Mouse (Mus musculus) hindbrain, embryonic 15.5 days (tissue): ENCODE results near the gene Eif4b. TPM values are rescaled to one million over a fixed set of nuclear protein-coding genes. Genes with fewer than 3 reads are reported as not detected.
"Not testable (repeated sequence)": the region's sequence is repeated elsewhere in the genome, so short reads cannot be mapped to it uniquely, and the experiment has no call there.

Source experiments
- ATAC-seq: fragments of 200-750 bp; cut with Nextera tagmentation; 2 replicates; pipeline ENCODE4 v1.8.0; 2017; ENCODE audit warnings: low read depth, moderate number of reproducible peaks, moderate TSS enrichment; ENCODE audit not compliant: low FRiP score
- H3K27ac ChIP-seq: fragments of 300-500 bp; sonication (generic); replicated peaks from 2 replicates; pipeline ENCODE4 v1.5.1; 2015; ENCODE audit warnings: mild to moderate bottlenecking, inconsistent platforms
- H3K27me3 ChIP-seq: fragments of 300-500 bp; sonication (generic); 2 replicates; pipeline ENCODE4 v1.6.1; 2015; ENCODE audit warnings: control low read depth, inconsistent platforms
- H3K36me3 ChIP-seq: fragments of 300-500 bp; sonication (generic); 2 replicates; pipeline ENCODE4 v1.6.1; 2015; ENCODE audit warnings: control low read depth, inconsistent platforms
- H3K4me1 ChIP-seq: fragments of 300-500 bp; sonication (generic); replicated peaks from 2 replicates; pipeline ENCODE4 v1.6.1; 2015; ENCODE audit warnings: control low read depth, inconsistent platforms
- H3K4me2 ChIP-seq: fragments of 300-500 bp; sonication (generic); 2 replicates; pipeline ENCODE4 v1.6.1; 2015; ENCODE audit warnings: moderate library complexity, mild to moderate bottlenecking, inconsistent platforms
- H3K4me3 ChIP-seq: fragments of 300-500 bp; sonication (generic); 2 replicates; pipeline ENCODE4 v1.5.1; 2015; ENCODE audit warnings: mild to moderate bottlenecking, inconsistent platforms
- H3K9ac ChIP-seq: fragments of 300-500 bp; sonication (generic); 2 replicates; pipeline ENCODE4 v1.6.1; 2015; ENCODE audit warnings: inconsistent platforms
- H3K9me3 ChIP-seq: fragments of 300-500 bp; sonication (generic); 2 replicates; pipeline ENCODE4 v1.6.1; 2016; ENCODE audit warnings: control low read depth, inconsistent platforms
- WGBS: fragments of 180-500 bp; shearing (Covaris S2); methylation state at CpG from one replicate; pipeline ENCODE4 v1.1.7; 2015; 5-methylcytosine and 5-hydroxymethylcytosine counted together
- polyA plus RNA-seq: library from polyadenylated mRNA; unstranded; fragments of >200 nt; fragmentation: Nextera tagmentation; extraction: Ambion mirVana; gene quantifications from 2 replicates; pipeline ENCODE4 v1.2.1, GENCODE M21; 2015

Gene Eif4b
- polyA plus RNA-seq, 1 experiment from 2014 or later = 77.1 TPM

DNA sequence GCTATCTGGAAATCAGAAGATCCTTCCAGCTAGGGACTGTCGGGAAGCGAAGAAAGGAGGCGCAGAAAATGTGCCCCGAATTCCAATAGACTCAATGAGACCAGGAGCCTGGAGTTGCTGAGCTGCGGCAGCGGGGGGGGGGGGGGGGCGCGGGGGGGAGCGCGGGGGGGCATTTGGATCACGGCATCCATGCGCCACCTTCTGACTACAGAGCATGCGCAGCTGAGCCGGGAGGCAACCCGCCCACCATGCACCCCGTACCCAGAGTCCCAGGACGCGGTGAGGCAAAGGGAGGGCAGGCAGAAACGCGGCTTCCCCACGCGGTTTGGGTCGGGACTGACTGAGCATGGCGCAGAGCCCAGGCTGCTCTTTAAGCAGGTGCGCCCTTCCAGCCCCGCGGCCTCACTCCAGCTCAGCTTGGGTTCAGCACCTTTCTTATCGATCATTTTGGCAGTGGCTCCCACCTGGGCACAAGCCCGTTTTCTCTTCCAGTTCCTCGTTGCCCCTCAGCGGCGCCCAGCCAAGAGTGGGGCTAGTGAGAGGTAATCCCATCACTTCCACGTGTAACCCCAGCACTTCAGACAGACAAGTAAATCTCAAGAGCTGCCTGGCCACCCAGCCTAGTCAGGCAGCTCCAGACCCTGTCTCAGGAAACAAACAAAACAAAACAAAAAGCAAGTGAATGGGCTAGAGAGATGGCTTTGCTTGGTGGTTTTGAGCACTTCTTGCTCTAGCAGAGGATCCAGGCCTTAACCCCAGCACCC is 21.5 kb upstream of the Eif4b start:
- H3K4me3 ChIP-seq = peak overlapping the region; percentile 59
- peak overlapping the region; percentile 81 for H3K27ac ChIP-seq
- peak overlapping the region; percentile 81 for H3K4me2 ChIP-seq
- peak overlapping the region; percentile 63 for H3K9ac ChIP-seq
- under 1% methylated on average over 26 of the region's 33 CpGs for WGBS
- no peaks in the 10 kb centered on the region for H3K36me3 ChIP-seq
- H3K9me3 ChIP-seq = no peaks in the 10 kb centered on the region
- H3K27me3 ChIP-seq = no peaks in the 10 kb centered on the region
- ATAC-seq = peak; percentile 84
- peaks cover 6% of the 10 kb centered on the region; the same call in 1 of the 2 replicates for H3K4me1 ChIP-seq

GRCm38 (mm10) chr15:102056495-102057174 is 16.9 kb upstream of the Eif4b start:
- ATAC-seq = no peak
- H3K9me3 ChIP-seq = no peaks in the 10 kb centered on the region
- no peaks in the 10 kb centered on the region for H3K36me3 ChIP-seq
- 87% methylated on average over 15 of the region's 15 CpGs for WGBS
- H3K27me3 ChIP-seq = no peaks in the 10 kb centered on the region
- H3K4me3 ChIP-seq = no peak overlapping the region
- no peak overlapping the region for H3K27ac ChIP-seq
- H3K4me1 ChIP-seq = peaks cover under 1% of the 10 kb centered on the region; the same call in 1 of the 2 replicates
- no peak overlapping the region for H3K9ac ChIP-seq
- H3K4me2 ChIP-seq = no peak overlapping the region

DNA sequence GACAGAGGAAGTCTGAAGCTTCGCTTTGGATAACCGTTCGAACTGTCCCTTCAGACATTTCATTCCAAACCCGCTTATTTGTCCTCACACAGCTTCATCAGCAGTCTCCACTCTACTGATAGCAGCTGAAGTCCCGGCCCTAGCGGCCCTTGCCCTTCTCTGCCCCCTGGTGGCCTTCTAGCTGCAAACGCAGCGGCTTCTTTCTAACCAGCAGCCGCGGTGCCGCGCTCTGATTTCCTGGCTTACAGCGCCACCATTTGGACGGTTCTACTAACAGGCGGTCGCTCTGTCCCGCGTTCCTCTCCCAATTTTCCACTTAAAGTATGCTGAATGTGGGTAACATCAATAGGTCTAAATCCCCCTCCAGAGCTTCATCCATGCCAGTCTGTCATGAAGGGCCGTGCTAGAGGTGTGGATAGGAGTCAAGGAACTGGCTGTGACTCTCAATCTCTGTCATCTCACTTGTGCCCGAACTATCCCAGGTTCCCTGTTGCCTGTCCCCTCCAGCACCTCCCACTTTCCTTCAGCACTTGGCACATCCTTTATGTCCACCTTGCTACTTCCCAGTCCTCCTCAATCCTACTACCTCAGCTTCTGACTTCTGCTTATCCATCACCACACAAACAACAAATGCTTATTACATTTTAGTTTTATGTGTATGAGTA is 7.8 kb upstream of the Eif4b start:
- H3K36me3 ChIP-seq = no peaks in the 10 kb centered on the region
- H3K4me1 ChIP-seq = peaks cover 4% of the 10 kb centered on the region; the same call in 1 of the 2 replicates
- no peaks in the 10 kb centered on the region for H3K9me3 ChIP-seq
- H3K4me2 ChIP-seq = no peak overlapping the region
- ATAC-seq = peak; percentile 71
- H3K27ac ChIP-seq = no peak overlapping the region
- H3K9ac ChIP-seq = no peak overlapping the region
- peaks cover 16% of the 10 kb centered on the region for H3K27me3 ChIP-seq
- WGBS = 5% methylated on average over 20 of the region's 20 CpGs
- H3K4me3 ChIP-seq = no peak overlapping the region

GRCm38 (mm10) chr15:102070476-102071467 is 2.8 kb upstream of the Eif4b start:
- Histone ChIP-seq H3K4me2 (no peak overlapping the region), H3K4me3 (no peak overlapping the region), H3K27me3 (peaks cover 16% of the 10 kb centered on the region), H3K9ac (no peak overlapping the region), H3K36me3 (no peaks in the 10 kb centered on the region), H3K27ac (no peak overlapping the region), H3K4me1 (peaks cover 20% of the 10 kb centered on the region), H3K9me3 (no peaks in the 10 kb centered on the region)
- 78% methylated on average over 13 of the region's 13 CpGs for WGBS
- ATAC-seq = no peak

- ATAC-seq = peak; percentile 19
- Histone ChIP-seq H3K36me3 (no peaks in the 10 kb centered on the region), H3K4me2 (peak overlapping the region; percentile 61), H3K4me3 (peak overlapping the region; percentile 84), H3K4me1 (peaks cover 27% of the 10 kb centered on the region), H3K9me3 (no peaks in the 10 kb centered on the region), H3K27ac (peak overlapping the region; percentile 95), H3K9ac (peak overlapping the region; percentile 43), H3K27me3 (peaks cover 3% of the 10 kb centered on the region; the same call in 1 of the 2 replicates)
- 15% methylated on average over 6 of the region's 6 CpGs for WGBS
Observed at GRCm38 (mm10) chr15:102072963-102073558, 512 bp upstream of the Eif4b start.

DNA sequence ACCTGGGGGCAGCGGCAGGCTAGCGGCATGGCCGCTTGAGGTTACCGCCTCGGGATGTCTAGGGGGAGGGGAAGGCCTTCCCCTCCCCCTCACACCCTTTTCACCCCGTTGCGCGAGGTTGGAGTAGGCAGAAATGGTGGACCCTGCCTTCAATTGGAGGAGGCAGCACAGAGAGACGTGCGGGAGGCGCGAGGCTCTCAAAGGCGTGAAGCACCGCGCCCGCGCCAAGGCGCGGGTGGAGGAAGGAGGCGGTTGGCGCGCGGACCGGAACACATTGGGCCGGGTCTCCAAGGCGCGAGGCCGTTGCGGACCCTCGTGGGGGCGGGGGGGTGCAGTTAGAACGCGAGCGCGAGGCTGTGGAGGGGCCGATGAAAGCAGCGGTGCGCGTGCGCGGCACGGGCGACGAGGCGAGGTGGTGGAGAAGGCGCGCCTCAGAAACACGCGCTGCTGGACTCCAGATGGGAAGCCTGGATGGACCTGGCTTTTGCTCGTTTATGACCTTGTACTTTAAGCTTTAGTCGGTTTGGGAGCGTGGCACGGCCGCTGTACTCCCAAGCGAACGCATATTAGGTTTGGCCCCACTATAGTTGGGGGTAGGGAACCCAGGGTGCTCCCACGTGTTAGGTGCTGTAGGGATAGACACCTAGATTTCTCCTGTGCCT is 628 bp downstream of the Eif4b start:
- ATAC-seq = peak; percentile 71
- Histone ChIP-seq H3K27me3 (no peaks in the 10 kb centered on the region), H3K4me3 (peak overlapping the region; percentile 84), H3K9ac (peak overlapping the region; percentile 93), H3K27ac (peak overlapping the region; percentile 95), H3K4me1 (peaks cover 27% of the 10 kb centered on the region), H3K9me3 (no peaks in the 10 kb centered on the region), H3K4me2 (peak overlapping the region; percentile 76), H3K36me3 (no peaks in the 10 kb centered on the region)
- under 1% methylated on average over 53 of the region's 57 CpGs for WGBS

DNA sequence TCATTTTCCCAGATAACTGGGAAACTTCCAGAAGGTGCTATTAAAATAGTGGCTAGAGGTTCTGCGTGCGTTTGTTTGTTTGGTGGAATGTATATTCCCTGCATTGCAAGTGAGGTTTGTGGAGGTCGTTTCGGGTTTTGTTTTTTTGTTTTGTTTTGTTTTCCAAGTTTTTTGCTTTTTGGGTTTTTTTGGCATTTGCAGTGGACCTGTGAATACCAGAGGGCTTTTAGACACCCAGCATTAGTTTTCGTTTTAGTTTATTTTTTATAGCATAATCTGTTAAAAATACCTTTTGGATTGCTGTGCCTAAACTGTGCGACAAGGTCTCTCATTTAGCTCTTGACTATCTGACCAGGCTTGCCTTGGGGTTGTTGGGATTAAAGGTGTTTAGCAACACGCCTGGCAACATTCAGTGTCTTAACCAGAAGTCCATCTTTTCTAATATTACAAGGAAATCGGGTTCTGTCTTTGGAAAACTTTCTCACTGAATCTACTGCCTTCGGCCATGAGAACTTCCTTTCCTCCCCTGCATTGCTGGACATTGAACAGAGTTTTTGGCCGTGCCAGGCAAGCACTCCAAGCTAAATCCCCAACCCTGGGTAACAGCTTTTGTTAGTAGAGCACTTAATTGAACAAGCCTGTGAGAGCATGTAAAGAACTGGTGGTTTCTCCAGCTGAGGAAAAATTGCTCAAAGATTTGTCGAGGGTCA is 1.5 kb downstream of the Eif4b start:
- no peaks in the 10 kb centered on the region for H3K36me3 ChIP-seq
- ATAC-seq = no peak
- peak overlapping the region; percentile 84 for H3K4me3 ChIP-seq
- H3K4me2 ChIP-seq = peak overlapping the region; percentile 76
- peak overlapping the region; percentile 93 for H3K9ac ChIP-seq
- H3K27ac ChIP-seq = peak overlapping the region; percentile 95
- H3K27me3 ChIP-seq = no peaks in the 10 kb centered on the region
- WGBS = 18% methylated on average over 11 of the region's 11 CpGs
- no peaks in the 10 kb centered on the region for H3K9me3 ChIP-seq
- H3K4me1 ChIP-seq = peaks cover 27% of the 10 kb centered on the region

GRCm38 (mm10) chr15:102077111-102077677 is 3.6 kb downstream of the Eif4b start:
- WGBS = 89% methylated on average over 2 of the region's 2 CpGs

DNA sequence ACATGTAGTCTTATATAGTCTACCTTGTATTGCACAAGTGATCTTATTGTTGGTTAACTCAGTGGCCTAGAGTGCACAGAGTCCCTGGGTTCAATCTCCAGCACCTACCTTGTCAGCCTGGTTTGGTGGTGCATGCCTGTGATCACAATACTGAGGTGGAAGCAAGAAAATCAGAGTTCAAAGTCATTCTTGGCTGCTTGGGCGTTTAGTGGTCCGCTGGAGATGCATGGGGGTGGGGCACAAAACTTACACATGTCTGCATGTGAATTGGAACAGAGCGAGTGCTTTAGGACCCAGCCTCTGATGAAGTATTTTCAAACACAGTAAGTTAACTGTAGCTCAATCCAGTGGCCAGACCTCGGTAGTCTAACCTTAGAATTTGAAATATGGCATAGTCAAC is 5.6 kb downstream of the Eif4b start:
- WGBS = 81% methylated on average over 4 of the region's 4 CpGs

More at GRCm38 (mm10) chr15:102077111-102077677, 3.6 kb downstream of the Eif4b start:
- Histone ChIP-seq H3K4me3 (no peak overlapping the region), H3K36me3 (peaks cover 1% of the 10 kb centered on the region; the same call in 1 of the 2 replicates), H3K27ac (no peak overlapping the region), H3K4me1 (peaks cover 31% of the 10 kb centered on the region), H3K4me2 (no peak overlapping the region), H3K9ac (no peak overlapping the region), H3K27me3 (no peaks in the 10 kb centered on the region), H3K9me3 (no peaks in the 10 kb centered on the region)
- no peak for ATAC-seq

GRCm38 (mm10) chr15:102079924-102080323 is 6.4 kb downstream of the Eif4b start:
- H3K9me3 ChIP-seq, ATAC-seq, H3K9ac ChIP-seq, H3K27me3 ChIP-seq, H3K27ac ChIP-seq, H3K4me2 ChIP-seq, H3K4me3 ChIP-seq: not testable (repeated sequence)
- 80% methylated on average over 8 of the region's 8 CpGs for WGBS
- peaks cover 23% of the 10 kb centered on the region for H3K36me3 ChIP-seq
- H3K4me1 ChIP-seq = peaks cover 20% of the 10 kb centered on the region

More for the DNA sequence above, 5.6 kb downstream of the Eif4b start:
- Histone ChIP-seq H3K36me3 (peaks cover 16% of the 10 kb centered on the region), H3K9me3 (no peaks in the 10 kb centered on the region), H3K9ac (no peak overlapping the region), H3K4me2 (no peak overlapping the region), H3K4me3 (no peak overlapping the region), H3K27me3 (no peaks in the 10 kb centered on the region), H3K4me1 (peaks cover 25% of the 10 kb centered on the region), H3K27ac (no peak overlapping the region)
- ATAC-seq = no peak
